Mouse (Mus musculus): ENCODE results near the gene Car5a.

Car5a gene

GRCm38 (mm10) chr8:121944831-121945230, at the start of gene Car5a:
Car5a (minus strand) TSS chr8:121944904.
- in situ Hi-C loops (cut with MboI; ENCODE audit: low sequenced_read_pairs) = loop anchor here (25.0 kb wide), 1 partner anchor 358 kb away; the partner anchor contains the start of genes Fbxo31 and Map1lc3b

GRCm38 (mm10) chr8:121992911-121993310, 48.2 kb upstream of the Car5a start:
- in situ Hi-C loops (cut with MboI; ENCODE audit: low sequenced_read_pairs) = no loop called here

GRCm38 (mm10) chr8:121991611-121992010, 46.9 kb upstream of the Car5a start:
- in situ Hi-C loops (cut with MboI; ENCODE audit: low sequenced_read_pairs) = no loop called here

- in situ Hi-C loops (cut with MboI; ENCODE audit: low sequenced_read_pairs) = no loop called here
Measured at GRCm38 (mm10) chr8:121990506-121991255, 46.0 kb upstream of the Car5a start.

- in situ Hi-C loops (cut with MboI; ENCODE audit: low sequenced_read_pairs) = no loop called here
Measured at GRCm38 (mm10) chr8:121987892-121988291, 43.2 kb upstream of the Car5a start.

- in situ Hi-C loops (cut with MboI; ENCODE audit: low sequenced_read_pairs) = no loop called here
Measured at GRCm38 (mm10) chr8:121985673-121986072, 41.0 kb upstream of the Car5a start.

- in situ Hi-C loops (cut with MboI; ENCODE audit: low sequenced_read_pairs) = no loop called here
Measured at GRCm38 (mm10) chr8:121981520-121981895, 36.8 kb upstream of the Car5a start.

GRCm38 (mm10) chr8:121980792-121981519, 36.3 kb upstream of the Car5a start:
- in situ Hi-C loops (cut with MboI; ENCODE audit: low sequenced_read_pairs) = no loop called here

- in situ Hi-C loops (cut with MboI; ENCODE audit: low sequenced_read_pairs) = no loop called here
Measured at GRCm38 (mm10) chr8:121978670-121979069, 34.0 kb upstream of the Car5a start.

- in situ Hi-C loops (cut with MboI; ENCODE audit: low sequenced_read_pairs) = no loop called here
Measured at GRCm38 (mm10) chr8:121977819-121978590, 33.3 kb upstream of the Car5a start.

GRCm38 (mm10) chr8:121973906-121974305, 29.2 kb upstream of the Car5a start:
- in situ Hi-C loops (cut with MboI; ENCODE audit: low sequenced_read_pairs) = no loop called here

- in situ Hi-C loops (cut with MboI; ENCODE audit: low sequenced_read_pairs) = no loop called here
Measured at GRCm38 (mm10) chr8:121971488-121972058, 26.9 kb upstream of the Car5a start.

GRCm38 (mm10) chr8:121970225-121970624, 25.5 kb upstream of the Car5a start:
- in situ Hi-C loops (cut with MboI; ENCODE audit: low sequenced_read_pairs) = no loop called here

- in situ Hi-C loops (cut with MboI; ENCODE audit: low sequenced_read_pairs) = no loop called here
Measured at GRCm38 (mm10) chr8:121968542-121968941, 23.8 kb upstream of the Car5a start.

- in situ Hi-C loops (cut with MboI; ENCODE audit: low sequenced_read_pairs) = no loop called here
Measured at GRCm38 (mm10) chr8:121967977-121968376, 23.3 kb upstream of the Car5a start.

- in situ Hi-C loops (cut with MboI; ENCODE audit: low sequenced_read_pairs) = no loop called here
Measured at GRCm38 (mm10) chr8:121966714-121967448, 22.2 kb upstream of the Car5a start.

- in situ Hi-C loops (cut with MboI; ENCODE audit: low sequenced_read_pairs) = no loop called here
Measured at GRCm38 (mm10) chr8:121966110-121966509, 21.4 kb upstream of the Car5a start.

GRCm38 (mm10) chr8:121964716-121965512, 20.2 kb upstream of the Car5a start:
- in situ Hi-C loops (cut with MboI; ENCODE audit: low sequenced_read_pairs) = no loop called here

GRCm38 (mm10) chr8:121962892-121963291, 18.2 kb upstream of the Car5a start:
- in situ Hi-C loops (cut with MboI; ENCODE audit: low sequenced_read_pairs) = no loop called here

- in situ Hi-C loops (cut with MboI; ENCODE audit: low sequenced_read_pairs) = no loop called here
Measured at GRCm38 (mm10) chr8:121958395-121958794, 13.7 kb upstream of the Car5a start.
